Mouse (Mus musculus) intestine, embryonic 15.5 days (tissue): ENCODE results near the gene Stx4a. TPM values are rescaled to one million over a fixed set of nuclear protein-coding genes. Genes with fewer than 3 reads are reported as not detected.
A peak's percentile ranks its signal among the peaks of the same experiment; 100 is the strongest.
"Not testable (repeated sequence)": the region's sequence is repeated elsewhere in the genome, so short reads cannot be mapped to it uniquely, and the experiment has no call there.

Source experiments
- ATAC-seq: fragments of 200-750 bp; cut with Nextera tagmentation; 2 replicates; pipeline ENCODE4 v1.8.0; 2017; ENCODE audit warnings: moderate TSS enrichment, moderate library complexity
- H3K27ac ChIP-seq: fragments of 300-500 bp; sonication (generic); 2 replicates; pipeline ENCODE4 v1.5.1; 2015; ENCODE audit warnings: mild to moderate bottlenecking, inconsistent platforms
- H3K27me3 ChIP-seq: fragments of 300-500 bp; sonication (generic); replicated peaks from 2 replicates; pipeline ENCODE4 v1.6.1; 2015; ENCODE audit warnings: inconsistent platforms
- H3K36me3 ChIP-seq: fragments of 300-500 bp; sonication (generic); 2 replicates; pipeline ENCODE4 v1.6.1; 2015; ENCODE audit warnings: inconsistent platforms
- H3K4me1 ChIP-seq: fragments of 300-500 bp; sonication (generic); replicated peaks from 2 replicates; pipeline ENCODE4 v1.6.1; 2015; ENCODE audit warnings: inconsistent platforms
- H3K4me2 ChIP-seq: fragments of 300-500 bp; sonication (generic); replicated peaks from 2 replicates; pipeline ENCODE4 v1.6.1; 2015; ENCODE audit warnings: mild to moderate bottlenecking, inconsistent platforms
- H3K4me3 ChIP-seq: fragments of 300-500 bp; sonication (generic); replicated peaks from 2 replicates; pipeline ENCODE4 v1.5.1; 2015; ENCODE audit warnings: inconsistent platforms
- H3K9ac ChIP-seq: fragments of 300-500 bp; sonication (generic); 2 replicates; pipeline ENCODE4 v1.6.1; 2015; ENCODE audit warnings: inconsistent platforms
- H3K9me3 ChIP-seq: fragments of 300-500 bp; sonication (generic); 2 replicates; pipeline ENCODE4 v1.6.1; 2016; ENCODE audit warnings: inconsistent platforms
- WGBS: fragments of 180-500 bp; shearing (Covaris S2); methylation state at CpG from one replicate; pipeline ENCODE4 v1.1.7; 2015; 5-methylcytosine and 5-hydroxymethylcytosine counted together
- polyA plus RNA-seq: library from polyadenylated mRNA; unstranded; fragments of >200 nt; fragmentation: Nextera tagmentation; extraction: Ambion mirVana; gene quantifications from 2 replicates; pipeline ENCODE4 v1.2.1, GENCODE M21; 2015

Stx4a gene
- 40.6 and 40.7 TPM in 2 replicates for polyA plus RNA-seq

DNA sequence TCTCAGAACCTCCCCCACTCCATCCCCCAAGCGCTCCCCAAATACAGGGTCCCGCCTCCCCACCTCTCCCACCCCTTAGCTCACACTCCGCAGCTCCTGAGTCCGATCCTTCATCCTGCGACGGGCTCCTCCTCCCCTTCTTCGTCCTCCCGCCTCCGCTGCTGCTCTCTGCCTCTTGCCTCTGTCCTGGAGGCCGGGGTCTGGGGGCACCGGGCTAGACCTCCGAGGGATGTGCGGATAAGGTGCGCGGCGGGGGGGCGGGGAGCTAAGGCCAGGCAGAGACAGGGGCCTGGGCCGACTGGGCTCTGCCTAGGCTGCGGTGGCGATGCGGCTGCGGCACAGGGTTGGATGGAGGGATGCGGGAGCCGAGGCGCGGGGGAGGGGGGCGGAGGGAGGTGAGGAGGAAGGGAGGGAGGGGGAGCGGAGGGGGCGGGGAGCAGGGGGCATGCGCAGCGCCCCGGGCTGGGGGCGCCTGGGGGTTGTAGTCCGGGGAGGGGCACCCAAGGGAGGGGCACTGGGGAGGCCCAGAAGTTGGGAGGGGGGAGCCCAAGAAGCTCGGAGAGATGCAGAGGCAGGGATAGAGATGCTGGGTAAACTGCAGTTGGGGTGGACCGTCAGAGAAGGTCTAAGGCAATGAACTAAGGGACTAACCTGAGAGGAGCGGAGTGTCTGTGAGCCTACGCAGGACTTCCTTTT lies at the start of gene Stx4a, which contains the start of gene Stx1b:
TSS of gene Stx4a (plus strand) at position 119 of the 696 bp plus-strand sequence.
TSS of gene Stx1b (minus strand) at position 374 of the 696 bp plus-strand sequence.
- peak; percentile 68 for ATAC-seq
- H3K27me3 ChIP-seq = no peaks in the 10 kb centered on the region
- H3K36me3 ChIP-seq = no peaks in the 10 kb centered on the region
- 6% methylated on average over 24 of the region's 38 CpGs for WGBS
- peaks cover 7% of the 10 kb centered on the region; the same call in 1 of the 2 replicates for H3K4me1 ChIP-seq
- H3K4me3 ChIP-seq = peak within 1 kb of the TSS; percentile 56
- peak within 1 kb of the TSS; percentile 67 for H3K9ac ChIP-seq
- H3K27ac ChIP-seq = no peak within 1 kb of the TSS
- peak within 1 kb of the TSS; percentile 72 for H3K4me2 ChIP-seq
- H3K9me3 ChIP-seq = no peaks in the 10 kb centered on the region

DNA sequence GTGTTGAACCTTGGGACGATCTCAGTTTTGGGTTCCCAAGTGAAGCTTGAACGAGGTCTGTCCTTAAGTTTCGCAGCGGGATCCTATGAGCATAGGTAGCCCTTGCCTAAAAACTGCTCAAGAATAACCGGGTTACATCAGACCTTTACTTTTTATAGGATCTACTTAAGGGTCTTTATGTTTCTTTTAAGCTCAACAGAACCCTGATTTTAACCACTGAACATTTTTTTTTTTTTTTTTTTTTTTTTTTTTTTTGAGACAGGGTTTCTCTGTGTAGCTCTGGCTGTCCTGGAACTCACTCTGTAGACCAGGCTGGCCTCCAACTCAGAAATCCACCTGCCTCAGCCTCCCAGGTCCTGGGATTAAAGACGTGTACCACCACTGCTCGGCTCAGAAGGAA lies 48.3 kb upstream of the Stx4a start:
- Histone ChIP-seq H3K9ac (peak overlapping the region; percentile 88), H3K27ac (peak overlapping the region; percentile 98; the same call in 1 of the 2 replicates), H3K4me1 (peaks cover 15% of the 10 kb centered on the region), H3K4me2 (peak overlapping the region; percentile 84), H3K4me3 (peak overlapping the region; percentile 92)
- 68% methylated on average over 7 of the region's 7 CpGs for WGBS
- H3K27me3 ChIP-seq, H3K9me3 ChIP-seq, H3K36me3 ChIP-seq, ATAC-seq: not testable (repeated sequence)

DNA sequence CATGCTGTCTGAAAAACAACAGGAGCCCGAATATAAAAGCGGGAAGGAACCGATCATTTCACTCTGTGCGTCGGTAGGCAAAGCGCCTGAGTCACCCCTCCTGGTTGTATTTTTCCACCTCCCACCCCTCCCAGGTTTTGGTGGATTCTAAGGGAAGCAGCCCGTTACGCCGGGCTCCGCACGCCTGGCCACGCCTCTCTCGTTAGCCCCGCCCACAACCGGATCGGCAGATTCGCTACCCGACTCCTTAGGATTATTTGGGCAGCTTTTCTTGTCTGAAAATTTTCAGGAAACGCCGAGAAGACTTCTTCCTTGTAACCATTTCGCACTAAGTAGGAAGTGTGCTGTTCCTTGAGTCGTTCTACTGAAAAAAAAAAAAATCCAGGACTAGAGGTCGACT lies 47.7 kb upstream of the Stx4a start, which contains the start of gene Setd1a:
TSS of gene Setd1a (plus strand) at position 245 of the 400 bp plus-strand sequence.
- peak within 1 kb of the TSS; percentile 92 for H3K4me3 ChIP-seq
- H3K27ac ChIP-seq = peak within 1 kb of the TSS; percentile 98
- ATAC-seq = peak; percentile 78
- WGBS = under 1% methylated on average over 23 of the region's 23 CpGs
- H3K4me2 ChIP-seq = peak within 1 kb of the TSS; percentile 84
- H3K4me1 ChIP-seq = peaks cover 9% of the 10 kb centered on the region
- H3K36me3 ChIP-seq = peaks cover 12% of the 10 kb centered on the region
- no peaks in the 10 kb centered on the region for H3K9me3 ChIP-seq
- H3K9ac ChIP-seq = peak within 1 kb of the TSS; percentile 88
- no peaks in the 10 kb centered on the region for H3K27me3 ChIP-seq

DNA sequence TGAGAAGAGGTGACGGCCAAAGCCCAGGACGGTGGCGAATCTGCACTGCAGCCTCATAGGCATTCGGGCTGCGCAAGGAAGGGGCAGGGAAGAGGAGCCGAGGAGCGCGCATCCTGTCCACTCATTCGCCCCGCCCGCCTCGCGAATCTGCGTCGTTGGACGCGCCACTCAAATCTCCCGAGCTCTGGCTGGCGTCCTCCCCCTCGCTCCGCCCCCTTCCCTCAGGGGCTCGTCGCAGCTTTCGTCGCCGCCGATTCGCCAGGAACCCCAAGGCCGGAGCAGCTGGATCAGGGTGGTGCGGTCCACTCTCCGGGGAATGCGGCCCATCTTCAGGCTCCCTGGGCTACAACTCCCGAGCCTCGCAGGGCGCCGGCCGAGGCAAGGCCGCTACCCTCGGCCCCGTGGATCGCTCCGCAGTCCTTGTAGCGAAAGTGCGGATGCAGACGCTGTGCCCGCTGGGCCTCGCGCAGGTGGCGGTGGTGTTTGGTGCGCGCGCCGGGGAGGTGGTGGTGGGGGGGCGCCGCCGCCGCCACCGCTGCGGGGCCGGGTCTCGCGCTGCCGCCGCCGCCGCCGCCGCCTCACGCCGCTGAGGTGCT lies 47.1 kb upstream of the Stx4a start:
- under 1% methylated on average over 56 of the region's 70 CpGs for WGBS
- Histone ChIP-seq H3K27ac (peak overlapping the region; percentile 98), H3K9me3 (no peaks in the 10 kb centered on the region), H3K36me3 (peaks cover 14% of the 10 kb centered on the region), H3K4me2 (peak overlapping the region; percentile 84), H3K27me3 (no peaks in the 10 kb centered on the region), H3K4me1 (peaks cover 9% of the 10 kb centered on the region), H3K9ac (peak overlapping the region; percentile 88), H3K4me3 (peak overlapping the region; percentile 92)
- ATAC-seq = peak; percentile 95

DNA sequence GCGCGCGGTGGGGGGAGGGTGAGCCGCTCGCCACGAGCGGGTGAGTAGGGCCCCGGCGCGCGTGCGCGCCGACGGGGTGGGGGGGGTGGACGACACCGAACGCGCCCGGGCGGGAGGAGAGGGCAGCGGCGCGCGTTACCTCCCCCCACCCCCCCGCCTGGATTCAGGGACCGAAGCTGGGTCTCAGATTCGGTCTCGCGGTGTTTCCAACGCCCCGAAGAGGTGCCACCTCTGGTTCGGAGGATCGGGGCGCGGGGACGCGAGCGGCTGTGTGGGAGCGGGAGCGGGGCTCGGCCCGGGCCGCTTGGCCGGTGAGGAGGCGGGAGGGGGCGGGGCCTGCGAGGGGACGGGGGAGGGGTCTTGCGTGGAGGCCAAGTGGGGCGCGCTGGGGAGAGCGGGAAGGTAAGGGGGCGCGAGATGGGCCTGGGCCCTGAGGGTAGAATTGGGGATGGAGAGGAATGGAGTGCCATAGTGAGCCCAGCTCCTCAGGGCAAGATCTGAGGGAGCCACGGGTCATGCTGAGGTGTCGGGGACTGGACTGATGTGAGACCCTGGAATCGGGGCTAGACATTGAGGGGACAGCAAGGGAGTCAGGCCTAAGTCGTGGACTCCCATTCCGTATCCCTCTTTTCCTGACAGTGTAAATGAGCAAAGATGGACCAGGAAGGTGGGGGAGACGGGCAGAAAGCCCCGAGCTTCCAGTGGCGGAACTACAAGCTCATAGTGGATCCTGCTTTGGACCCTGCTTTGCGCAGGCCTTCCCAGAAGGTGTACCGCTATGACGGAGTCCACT lies 46.4 kb upstream of the Stx4a start:
- H3K9me3 ChIP-seq = no peaks in the 10 kb centered on the region
- 1% methylated on average over 61 of the region's 66 CpGs for WGBS
- peak overlapping the region; percentile 98 for H3K27ac ChIP-seq
- no peaks in the 10 kb centered on the region for H3K27me3 ChIP-seq
- peak; percentile 64 for ATAC-seq
- peaks cover 19% of the 10 kb centered on the region for H3K36me3 ChIP-seq
- peak overlapping the region; percentile 84 for H3K4me2 ChIP-seq
- H3K4me1 ChIP-seq = peaks cover 9% of the 10 kb centered on the region
- H3K9ac ChIP-seq = peak overlapping the region; percentile 88
- H3K4me3 ChIP-seq = peak overlapping the region; percentile 92

DNA sequence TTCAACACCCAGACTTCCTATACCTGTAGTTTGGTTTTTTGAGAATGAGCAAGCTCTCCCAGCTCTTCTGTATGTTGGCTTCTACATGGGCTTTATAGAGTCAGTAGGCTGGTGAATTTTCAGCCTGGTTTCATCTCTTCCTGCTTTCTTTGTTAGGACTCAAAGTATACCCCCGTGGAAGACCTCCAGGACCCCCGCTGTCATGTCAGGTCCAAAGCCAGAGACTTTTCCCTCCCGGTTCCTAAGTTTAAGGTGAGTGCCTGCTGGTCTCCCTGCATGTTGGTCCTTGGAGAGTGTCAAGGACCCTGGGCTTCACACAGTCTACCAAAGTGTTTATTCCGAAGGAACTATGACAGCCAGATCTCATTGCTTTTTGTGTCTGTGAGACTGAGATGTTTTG lies 45.7 kb upstream of the Stx4a start:
- Histone ChIP-seq H3K9ac (peak overlapping the region; percentile 88), H3K27me3 (no peaks in the 10 kb centered on the region), H3K9me3 (no peaks in the 10 kb centered on the region), H3K4me2 (peak overlapping the region; percentile 84), H3K36me3 (peaks cover 20% of the 10 kb centered on the region), H3K4me3 (peak overlapping the region; percentile 92), H3K27ac (no peak overlapping the region), H3K4me1 (peaks cover 9% of the 10 kb centered on the region)
- no peak for ATAC-seq
- 73% methylated on average over 4 of the region's 4 CpGs for WGBS

DNA sequence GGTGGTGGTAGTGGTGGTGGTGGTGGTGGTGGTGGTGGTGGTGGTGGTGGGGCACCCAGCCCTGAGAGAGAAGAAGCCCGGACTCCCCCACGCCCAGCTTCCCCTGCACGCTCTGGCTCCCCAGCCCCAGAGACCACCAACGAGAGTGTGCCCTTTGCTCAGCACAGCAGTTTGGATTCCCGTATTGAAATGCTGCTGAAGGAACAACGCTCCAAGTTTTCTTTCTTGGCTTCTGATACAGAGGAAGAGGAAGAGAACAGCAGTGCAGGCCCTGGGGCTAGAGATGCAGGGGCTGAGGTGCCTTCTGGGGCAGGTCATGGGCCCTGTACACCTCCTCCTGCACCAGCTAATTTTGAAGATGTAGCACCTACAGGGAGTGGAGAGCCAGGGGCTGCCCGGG lies 38.8 kb upstream of the Stx4a start, which contains the start of gene Gm49388:
TSS of gene Gm49388 (plus strand) at position 301 of the 400 bp plus-strand sequence.
- no peaks in the 10 kb centered on the region for H3K9me3 ChIP-seq
- peaks cover 72% of the 10 kb centered on the region for H3K36me3 ChIP-seq
- H3K4me2 ChIP-seq = no peak within 1 kb of the TSS
- H3K9ac ChIP-seq = no peak within 1 kb of the TSS
- WGBS = 93% methylated on average over 7 of the region's 7 CpGs
- ATAC-seq = no peak
- H3K4me3 ChIP-seq = no peak within 1 kb of the TSS
- no peak within 1 kb of the TSS for H3K27ac ChIP-seq
- no peaks in the 10 kb centered on the region for H3K27me3 ChIP-seq
- H3K4me1 ChIP-seq = no peaks in the 10 kb centered on the region

DNA sequence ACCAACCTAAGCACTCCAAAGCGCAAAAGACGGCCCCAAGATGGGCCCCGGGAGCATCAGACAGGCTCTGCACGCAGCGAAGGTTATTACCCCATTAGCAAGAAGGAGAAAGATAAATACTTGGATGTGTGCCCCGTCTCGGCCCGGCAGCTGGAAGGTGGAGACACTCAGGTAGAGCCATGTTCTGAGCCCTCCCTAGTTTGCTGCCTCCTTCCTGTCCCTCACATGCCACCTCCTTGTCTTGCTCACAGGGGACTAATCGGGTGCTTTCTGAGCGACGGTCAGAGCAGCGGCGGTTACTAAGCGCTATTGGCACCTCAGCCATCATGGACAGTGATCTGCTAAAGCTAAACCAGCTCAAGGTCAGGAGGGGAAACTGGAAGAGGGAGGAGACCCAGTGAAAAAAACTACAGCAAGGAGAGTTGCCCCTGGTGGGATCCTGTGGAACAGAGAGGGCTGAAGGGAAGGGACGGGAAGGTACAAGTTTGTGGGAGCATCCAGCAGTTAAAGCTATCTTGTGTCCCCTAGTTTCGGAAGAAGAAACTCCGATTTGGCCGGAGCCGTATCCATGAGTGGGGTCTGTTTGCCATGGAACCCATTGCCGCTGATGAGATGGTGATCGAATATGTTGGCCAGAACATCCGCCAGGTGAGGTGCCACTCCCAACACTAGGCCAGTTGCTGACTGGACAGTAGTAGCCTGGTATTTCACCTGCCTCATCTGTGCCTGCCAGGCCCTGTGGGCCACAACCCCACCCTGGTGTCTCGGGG lies 26.8 kb upstream of the Stx4a start:
- Histone ChIP-seq H3K4me1 (peaks cover 10% of the 10 kb centered on the region; the same call in 1 of the 2 replicates), H3K9ac (no peak overlapping the region), H3K27ac (no peak overlapping the region), H3K36me3 (peaks cover 56% of the 10 kb centered on the region), H3K9me3 (no peaks in the 10 kb centered on the region), H3K4me3 (no peak overlapping the region), H3K4me2 (no peak overlapping the region), H3K27me3 (no peaks in the 10 kb centered on the region)
- WGBS = 87% methylated on average over 23 of the region's 23 CpGs
- no peak for ATAC-seq

DNA sequence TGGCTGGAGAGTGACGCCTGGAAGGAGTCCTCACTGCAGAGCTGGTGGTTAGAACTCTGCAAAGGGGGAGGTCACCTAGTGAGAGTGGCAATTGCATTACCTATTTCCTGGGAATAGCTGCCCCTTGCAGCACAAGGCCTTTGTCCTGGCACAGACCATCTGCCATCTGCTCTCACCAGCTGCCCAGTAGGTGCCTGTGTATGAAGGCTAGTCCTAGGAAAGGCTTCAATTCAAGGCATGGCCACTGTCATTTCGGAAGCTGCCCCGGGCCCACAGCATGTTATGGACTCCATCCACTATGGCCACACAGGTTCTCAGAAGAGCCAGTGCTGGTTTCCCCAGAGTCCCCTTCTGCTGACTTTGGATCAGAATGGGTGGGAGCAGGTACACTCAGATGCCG lies 25.5 kb upstream of the Stx4a start:
- Histone ChIP-seq H3K4me2 (no peak overlapping the region), H3K9ac (no peak overlapping the region), H3K36me3 (peaks cover 53% of the 10 kb centered on the region), H3K4me3 (no peak overlapping the region), H3K9me3 (no peaks in the 10 kb centered on the region), H3K27me3 (no peaks in the 10 kb centered on the region), H3K27ac (no peak overlapping the region), H3K4me1 (peaks cover 10% of the 10 kb centered on the region; the same call in 1 of the 2 replicates)
- WGBS = 93% methylated on average over 4 of the region's 4 CpGs
- no peak for ATAC-seq

DNA sequence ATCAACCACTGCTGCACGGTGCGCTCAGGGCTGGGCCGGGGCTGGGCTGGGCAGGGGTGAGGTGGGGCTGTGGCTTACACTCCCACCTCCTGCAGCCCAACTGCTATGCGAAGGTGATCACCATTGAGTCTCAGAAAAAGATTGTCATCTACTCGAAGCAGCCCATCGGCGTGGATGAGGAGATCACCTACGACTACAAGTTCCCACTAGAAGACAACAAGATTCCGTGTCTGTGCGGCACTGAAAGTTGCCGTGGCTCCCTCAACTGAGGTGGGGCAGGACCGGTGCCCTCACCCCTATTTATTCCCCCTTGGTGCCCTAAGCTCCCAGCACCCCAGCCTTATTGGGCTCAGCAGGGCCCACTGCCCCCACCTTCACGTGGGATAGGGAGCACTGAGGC lies 24.9 kb upstream of the Stx4a start:
- Histone ChIP-seq H3K27me3 (no peaks in the 10 kb centered on the region), H3K4me1 (peaks cover 10% of the 10 kb centered on the region; the same call in 1 of the 2 replicates), H3K9me3 (no peaks in the 10 kb centered on the region), H3K9ac (no peak overlapping the region), H3K36me3 (peaks cover 53% of the 10 kb centered on the region), H3K27ac (no peak overlapping the region), H3K4me2 (no peak overlapping the region), H3K4me3 (no peak overlapping the region)
- ATAC-seq = no peak
- 87% methylated on average over 13 of the region's 13 CpGs for WGBS

DNA sequence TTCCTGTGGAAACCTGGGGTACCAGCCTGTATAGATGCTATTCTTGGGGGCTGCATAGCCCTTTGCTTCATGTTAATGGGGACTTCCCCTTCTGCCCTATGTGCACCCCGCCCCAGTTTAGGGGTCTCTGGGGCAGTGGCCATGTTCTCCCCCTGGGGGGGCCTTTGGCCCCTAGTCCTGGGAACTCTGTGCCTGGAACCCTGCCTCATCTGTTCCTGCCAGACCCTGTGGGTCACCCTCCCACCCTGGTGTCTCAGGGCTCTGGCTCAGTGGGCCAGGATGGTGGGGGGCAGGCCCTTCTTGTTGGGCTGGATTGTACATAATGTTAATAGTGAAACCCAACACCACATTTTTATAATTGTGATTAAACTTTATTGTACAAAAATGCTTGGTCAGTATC lies 24.4 kb upstream of the Stx4a start:
- peaks cover 51% of the 10 kb centered on the region for H3K36me3 ChIP-seq
- peak overlapping the region; percentile 17; the same call in 1 of the 2 replicates for H3K9ac ChIP-seq
- no peak overlapping the region for H3K27ac ChIP-seq

More for the DNA sequence above, 24.4 kb upstream of the Stx4a start:
- Histone ChIP-seq H3K27me3 (no peaks in the 10 kb centered on the region), H3K9me3 (no peaks in the 10 kb centered on the region), H3K4me2 (no peak overlapping the region), H3K4me3 (no peak overlapping the region), H3K4me1 (peaks cover 10% of the 10 kb centered on the region; the same call in 1 of the 2 replicates)
- 89% methylated on average over 1 of the region's 1 CpGs for WGBS
- no peak for ATAC-seq
